Mouse (Mus musculus) megakaryocyte-erythroid progenitor cell, adult 5-6 weeks (primary cell): ENCODE measurements around the gene H2-Q6. TPM values are rescaled to one million over a fixed set of nuclear protein-coding genes. Genes with fewer than 3 reads are reported as not detected.
"Not testable (repeated sequence)": the region's sequence is repeated elsewhere in the genome, so short reads cannot be mapped to it uniquely, and the experiment has no call there.

Experiments used
- ATAC-seq: replicated peaks from 2 replicates; pipeline ENCODE4 v1.8.0; 2016; ENCODE audit warnings: mild to moderate bottlenecking, inconsistent platforms; ENCODE audit not compliant: severe bottlenecking, poor library complexity, low FRiP score, low TSS enrichment
- total RNA-seq, 2 experiments: library from RNA; stranded (forward) in 1 of 2; stranded (reverse) in 1 of 2; fragments of 200-1000, 215-1000 nt in 1 of 2; fragments of >200 nt in 1 of 2; fragmentation: Nextera tagmentation in 1 of 2; gene quantifications; 2 replicates each; pipeline ENCODE4 v1.2.3; 2014 to 2017

Gene H2-Q6
- 76.1 and 91.9 TPM in 2 replicates for total RNA-seq (2014; fragmentation: Nextera tagmentation)
- total RNA-seq (2017) = 52.5 and 77.9 TPM in 2 replicates

- ATAC-seq = peak; percentile 92
Observed at GRCm38 (mm10) chr17:35424624-35425416, at the start of gene H2-Q6. TSS of gene H2-Q6 (plus strand) at chr17:35424850.

- ATAC-seq = peak; percentile 99
Observed at GRCm38 (mm10) chr17:35379369-35379728, 45.3 kb upstream of the H2-Q6 start, which contains the start of gene H2-Q4. TSS of gene H2-Q4 (plus strand) at chr17:35379617.

- ATAC-seq = peak; percentile 43
Observed at GRCm38 (mm10) chr17:35379729-35380451, 44.8 kb upstream of the H2-Q6 start.

DNA sequence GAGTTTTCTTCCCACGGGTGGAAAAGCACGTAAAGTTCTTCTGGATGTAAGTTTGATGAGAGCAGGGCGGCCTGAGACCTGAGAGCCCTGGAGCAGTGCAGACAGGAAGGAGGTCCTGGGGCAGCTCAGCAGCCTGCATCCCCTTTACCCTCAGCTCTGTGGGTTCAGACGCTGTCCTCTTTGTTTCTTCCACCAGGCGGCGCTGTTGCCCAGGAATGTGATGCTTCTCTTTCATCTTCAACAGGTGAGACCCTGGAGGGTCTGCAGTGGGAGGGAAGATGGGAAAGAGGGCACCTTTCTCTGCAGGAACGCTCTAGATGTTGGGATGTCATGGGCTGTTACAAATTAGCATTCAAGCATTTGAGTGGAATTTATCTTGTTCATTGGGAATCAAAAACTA is 34.9 kb upstream of the H2-Q6 start:
- ATAC-seq = not testable (repeated sequence)

GRCm38 (mm10) chr17:35392671-35393070 is 32.0 kb upstream of the H2-Q6 start:
- not testable (repeated sequence) for ATAC-seq

GRCm38 (mm10) chr17:35393864-35394800 is 30.5 kb upstream of the H2-Q6 start:
- ATAC-seq = peak; percentile 96

DNA sequence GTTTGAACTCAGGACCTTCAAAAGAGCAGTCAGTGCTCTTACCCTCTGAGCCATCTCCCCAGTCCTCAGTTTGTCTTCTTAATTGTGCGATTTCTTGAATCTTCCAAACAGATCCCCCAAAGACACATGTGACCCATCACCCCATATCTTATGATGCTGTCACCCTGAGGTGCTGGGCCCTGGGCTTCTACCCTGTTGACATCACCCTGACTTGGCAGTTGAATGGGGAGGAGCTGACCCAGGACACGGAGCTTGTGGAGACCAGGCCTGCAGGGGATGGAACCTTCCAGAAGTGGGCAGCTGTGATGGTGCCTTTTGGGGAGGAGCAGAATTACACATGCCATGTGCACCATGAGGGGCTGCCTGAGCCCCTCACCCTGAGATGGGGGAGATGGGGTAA is 27.7 kb upstream of the H2-Q6 start:
- not testable (repeated sequence) for ATAC-seq

DNA sequence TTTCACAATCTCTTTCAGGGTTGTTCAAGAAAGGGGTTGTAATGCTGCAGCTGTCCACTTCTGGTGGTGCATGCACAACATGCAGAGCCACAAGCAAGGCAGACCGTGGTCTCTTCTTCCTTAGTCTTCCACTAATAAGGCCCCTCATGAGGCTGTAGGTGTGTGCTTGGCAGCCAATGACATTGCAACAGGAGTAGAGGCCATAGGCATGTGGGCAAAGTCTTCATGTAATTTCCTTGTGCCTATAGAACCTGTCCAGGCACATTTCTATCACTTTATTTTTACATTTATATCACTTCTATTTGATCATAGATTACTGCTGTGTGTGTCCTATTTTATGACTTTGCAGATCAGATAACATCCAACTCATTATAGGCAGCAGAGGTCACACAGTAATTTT is 11.6 kb upstream of the H2-Q6 start:
- ATAC-seq = not testable (repeated sequence)

GRCm38 (mm10) chr17:35415273-35416129 is 9.1 kb upstream of the H2-Q6 start:
- ATAC-seq = not testable (repeated sequence)

DNA sequence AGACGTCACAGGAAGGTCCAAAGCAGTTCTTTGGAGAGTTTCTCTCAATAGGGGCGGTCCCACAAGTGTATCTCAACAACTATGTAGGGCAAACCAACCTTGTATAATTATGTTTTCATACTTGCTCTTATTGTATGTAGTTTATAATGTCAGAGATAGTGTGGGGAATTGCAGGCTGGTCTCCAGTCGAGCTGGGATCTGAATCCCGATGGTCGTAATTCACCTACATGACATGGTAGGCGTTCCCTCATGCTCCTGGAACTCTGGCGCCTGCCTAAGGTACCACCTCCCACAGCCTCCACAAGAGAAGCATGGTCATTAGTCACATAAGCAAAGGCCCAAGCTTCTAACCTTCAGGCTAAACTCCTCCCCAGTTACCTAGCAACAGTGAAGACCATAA is 5.9 kb upstream of the H2-Q6 start:
- no peak for ATAC-seq

DNA sequence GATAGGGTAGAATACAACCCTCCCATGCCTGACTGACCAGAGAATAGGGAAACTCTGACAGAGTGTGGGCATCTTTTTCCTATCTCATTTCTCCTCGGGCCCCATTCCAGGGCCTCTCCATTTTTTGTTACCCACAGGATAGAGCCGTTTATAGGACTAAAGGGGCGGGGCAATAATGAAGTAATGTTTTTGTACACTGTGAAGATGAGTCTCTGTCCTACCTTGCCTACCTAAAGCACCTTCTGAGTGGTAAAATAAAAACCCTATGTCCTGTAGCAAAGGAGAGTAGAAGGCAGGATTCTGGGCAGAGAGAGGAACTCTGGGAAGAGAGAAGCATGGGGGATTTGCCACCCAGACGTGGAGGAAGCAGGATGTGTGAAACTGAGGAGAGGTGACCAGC is 5.1 kb upstream of the H2-Q6 start:
- ATAC-seq = not testable (repeated sequence)

DNA sequence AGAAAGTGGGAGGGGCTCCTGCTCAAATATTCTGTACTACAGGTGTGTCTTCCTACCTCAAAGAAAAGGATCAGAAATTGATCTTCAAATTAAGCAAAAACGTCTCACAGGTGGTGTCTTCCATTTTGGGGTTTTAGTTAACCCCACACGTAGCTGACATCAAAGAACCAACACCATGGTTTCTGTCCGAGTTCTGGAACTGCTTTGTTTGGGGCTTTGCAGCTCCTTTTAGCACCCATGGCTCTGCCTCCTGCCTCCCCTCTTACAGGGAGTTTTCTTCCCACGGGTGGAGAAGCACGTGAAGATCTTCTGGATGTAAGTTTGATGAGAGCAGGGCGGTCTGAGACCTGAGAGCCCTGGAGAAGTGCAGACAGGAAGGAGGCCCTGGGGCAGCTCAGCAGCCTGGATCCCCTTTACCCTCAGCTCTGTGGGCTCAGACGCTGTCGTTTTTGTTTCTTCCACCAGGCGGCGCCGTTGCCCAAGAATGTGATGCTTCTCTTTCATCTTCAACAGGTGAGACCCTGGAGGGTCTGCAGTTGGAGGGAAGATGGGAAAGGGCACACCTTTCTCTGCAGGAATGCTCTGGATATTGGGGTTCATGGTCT is 4.3 kb upstream of the H2-Q6 start:
- ATAC-seq = not testable (repeated sequence)

DNA sequence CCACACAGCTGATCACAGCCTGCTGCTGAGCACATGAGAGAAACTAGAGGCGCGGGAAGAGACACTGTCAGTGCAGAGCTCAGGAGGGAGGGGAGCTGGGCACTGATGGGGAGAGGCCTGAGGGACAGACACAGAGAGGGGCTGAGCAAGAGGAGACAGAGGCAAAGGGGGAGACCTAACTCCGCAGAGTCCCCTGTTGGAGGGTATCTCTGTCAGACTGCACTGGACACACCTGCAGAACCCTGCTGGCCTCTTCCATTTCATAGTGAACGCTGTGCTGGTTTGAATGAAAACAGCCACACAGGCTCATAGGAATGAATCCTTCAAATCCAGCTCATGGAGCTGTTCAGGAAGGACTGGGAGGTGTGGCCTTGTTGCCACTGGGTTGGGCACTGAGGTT is 3.3 kb upstream of the H2-Q6 start:
- ATAC-seq = not testable (repeated sequence)

DNA sequence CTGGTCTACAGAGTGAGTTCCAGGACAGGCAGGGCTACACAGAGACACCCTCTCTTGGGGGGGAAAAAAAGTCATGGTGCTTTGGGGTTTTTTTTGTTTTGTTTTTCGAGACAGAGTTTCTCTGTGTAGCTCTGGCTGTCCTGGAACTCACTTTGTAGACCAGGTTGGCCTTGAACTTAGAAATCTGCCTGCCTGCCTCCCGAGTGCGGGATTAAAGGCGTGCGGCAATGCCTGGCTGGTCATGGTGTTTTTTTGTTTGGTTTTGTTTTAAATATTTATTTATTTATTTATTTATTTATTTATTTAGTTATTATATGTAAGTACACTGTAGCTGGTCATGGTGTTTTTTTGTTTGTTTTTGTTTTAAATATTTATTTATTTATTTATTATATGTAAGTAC is 2.3 kb upstream of the H2-Q6 start:
- not testable (repeated sequence) for ATAC-seq

DNA sequence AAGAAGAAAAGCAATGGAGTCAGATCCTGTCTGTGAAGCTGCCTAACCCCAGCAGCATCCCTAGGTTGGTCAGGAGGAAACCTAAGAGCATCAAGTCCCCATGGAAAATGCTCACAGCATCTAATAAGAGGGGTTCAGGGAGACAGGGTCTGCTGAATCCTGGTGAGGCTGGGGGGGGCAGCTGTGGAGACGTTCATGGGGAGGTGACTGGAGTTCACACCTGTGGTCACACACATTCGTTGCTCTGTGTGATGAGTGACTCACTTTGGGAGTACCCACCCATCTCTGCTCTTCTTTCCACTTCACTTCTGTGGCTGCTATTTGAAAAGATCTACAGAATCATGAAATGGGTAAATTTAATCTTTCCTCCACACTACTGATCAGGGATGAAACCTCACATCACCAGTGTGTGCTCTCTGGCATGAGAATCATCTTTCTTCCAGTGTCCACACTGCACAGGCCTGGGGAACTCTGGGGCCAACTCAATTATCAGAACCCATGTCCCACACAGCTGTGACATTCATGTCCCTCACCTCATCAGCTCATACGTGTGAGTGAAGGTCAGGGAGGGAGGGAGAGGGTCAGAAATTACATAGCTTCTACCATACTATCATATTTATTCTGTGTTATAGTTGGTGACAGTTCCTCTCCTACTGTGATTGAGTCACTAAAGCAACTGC is 1.4 kb upstream of the H2-Q6 start:
- not testable (repeated sequence) for ATAC-seq

DNA sequence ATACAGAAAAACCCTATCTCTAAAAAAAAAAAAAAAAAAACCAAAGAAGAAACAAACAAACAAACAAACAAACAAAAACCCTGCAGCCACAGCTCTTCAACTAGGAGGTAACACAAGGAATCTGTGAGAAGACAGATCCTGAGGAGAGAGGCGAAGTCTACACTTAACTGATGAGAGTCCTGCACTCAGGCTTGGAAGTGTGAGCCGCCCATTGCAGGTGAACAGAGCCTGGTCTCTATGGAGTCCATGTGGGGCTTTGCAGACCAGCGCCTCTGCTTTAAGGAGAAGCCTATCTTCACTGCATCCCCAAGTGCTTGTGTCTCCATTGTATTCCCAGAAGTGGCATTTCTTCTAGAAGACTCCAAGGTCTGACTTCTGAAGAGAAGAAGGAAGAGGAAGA is 544 bp upstream of the H2-Q6 start:
- not testable (repeated sequence) for ATAC-seq

GRCm38 (mm10) chr17:35425474-35425873 is 824 bp downstream of the H2-Q6 start:
- ATAC-seq = 0 out of 2 replicates have a peak, but pooled peaks have one; percentile 46

GRCm38 (mm10) chr17:35428883-35429282 is 4.2 kb downstream of the H2-Q6 start:
- not testable (repeated sequence) for ATAC-seq
